Mouse (Mus musculus) testis, adult 2 months (tissue): Measurements from ENCODE around the gene Ppp1r1b. TPM values are rescaled to one million over a fixed set of nuclear protein-coding genes. Genes with fewer than 3 reads are reported as not detected.
A peak's percentile ranks its signal among the peaks of the same experiment; 100 is the strongest.

Source experiments
- H3K27ac ChIP-seq: fragments of 200-500 bp; 2 replicates; pipeline ENCODE4 v1.5.1; 2012; ENCODE audit warnings: low read depth, low read length; ENCODE audit not compliant: control insufficient read depth, insufficient read depth
- H3K27me3 ChIP-seq: fragments of 200-500 bp; 2 replicates; pipeline ENCODE4 v1.6.1; 2012; ENCODE audit warnings: mild to moderate bottlenecking, low read length, moderate library complexity; ENCODE audit not compliant: control insufficient read depth, insufficient read depth
- H3K36me3 ChIP-seq: fragments of 200-500 bp; 2 replicates; pipeline ENCODE4 v1.6.1; 2012; ENCODE audit warnings: mild to moderate bottlenecking, low read length; ENCODE audit not compliant: control insufficient read depth, insufficient read depth
- H3K4me1 ChIP-seq: fragments of 200-500 bp; 2 replicates; pipeline ENCODE4 v1.6.1; 2012; ENCODE audit warnings: low read length; ENCODE audit not compliant: control insufficient read depth, insufficient read depth
- H3K4me3 ChIP-seq: fragments of 200-500 bp; 2 replicates; pipeline ENCODE4 v1.5.1; 2012; ENCODE audit warnings: low read depth, mild to moderate bottlenecking, low read length, moderate library complexity, mixed read lengths; ENCODE audit not compliant: control insufficient read depth
- CTCF ChIP-seq: fragments of 200-500 bp; IDR thresholded peaks from 2 replicates; pipeline ENCODE4 v1.5.1; 2012; ENCODE audit warnings: low read depth, mild to moderate bottlenecking, inconsistent platforms, low read length, moderate library complexity; ENCODE audit not compliant: control insufficient read depth, insufficient read depth, insufficient replicate concordance
- POLR2A ChIP-seq: fragments of 200-500 bp; IDR thresholded peaks from 2 replicates; pipeline ENCODE4 v1.6.1; 2012; ENCODE audit warnings: low read depth, mild to moderate bottlenecking, inconsistent platforms, low read length, moderate library complexity; ENCODE audit not compliant: control insufficient read depth
- polyA plus RNA-seq: library from polyadenylated mRNA; depleted of rRNA; stranded (reverse); fragments of >200 nt; gene quantifications from 2 replicates; pipeline ENCODE4 v1.2.3, GENCODE M21; 2012; rRNA removed

Gene Ppp1r1b
- 0.58 and 1.1 TPM in 2 replicates for polyA plus RNA-seq

- H3K4me3 ChIP-seq = peak within 1 kb of the TSS; percentile 78
- no peak within 1 kb of the TSS for H3K27ac ChIP-seq
- H3K4me1 ChIP-seq = peaks cover 11% of the 10 kb centered on the region
- TF ChIP-seq POLR2A (no peak), CTCF (no peak)
- no peaks in the 10 kb centered on the region for H3K27me3 ChIP-seq
- H3K36me3 ChIP-seq = no peaks in the 10 kb centered on the region
Measured at GRCm38 (mm10) chr11:98348083-98348961, at the start of gene Ppp1r1b. Gene Ppp1r1b, plus strand, starts transcription at chr11:98348404.

DNA sequence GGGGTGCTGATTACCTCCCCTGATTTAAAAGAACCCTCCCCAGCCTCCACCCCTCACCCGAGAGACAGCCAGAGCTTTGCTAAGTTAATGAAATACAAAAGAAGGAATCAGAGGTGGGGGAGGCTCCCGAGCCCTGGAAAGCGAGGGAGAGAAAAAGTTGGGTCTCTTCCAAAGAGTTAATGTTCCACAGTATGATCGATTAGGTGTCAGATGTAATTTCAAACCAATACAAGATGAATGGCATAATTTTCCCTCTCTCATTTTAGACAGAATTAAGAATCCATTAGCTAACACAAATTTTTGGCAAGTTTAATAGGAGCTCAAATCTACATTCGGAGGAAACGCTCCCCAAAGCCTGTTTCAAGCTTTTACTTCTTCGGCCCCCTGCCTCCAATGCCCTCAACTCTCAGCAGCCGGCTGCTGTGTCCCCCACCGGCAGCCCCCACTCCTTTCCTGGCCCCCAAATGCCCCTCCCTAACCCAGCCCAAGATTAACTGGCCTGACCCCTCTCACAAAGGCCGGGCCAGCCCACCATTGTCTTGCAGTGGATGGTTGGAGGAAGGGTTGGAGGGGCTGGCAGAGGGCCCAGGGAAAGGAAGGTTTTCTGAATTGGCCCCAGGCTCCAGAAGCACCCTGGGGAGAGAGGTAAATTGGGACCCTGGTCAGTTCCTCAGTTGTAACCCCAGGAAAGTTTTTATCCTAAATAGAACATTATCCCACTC, 49.6 kb upstream of the Ppp1r1b start:
- Histone ChIP-seq H3K27me3 (no peaks in the 10 kb centered on the region), H3K4me1 (peaks cover 12% of the 10 kb centered on the region), H3K4me3 (no peak overlapping the region), H3K36me3 (no peaks in the 10 kb centered on the region), H3K27ac (no peak overlapping the region)
- TF ChIP-seq CTCF = no peak
- no peak for TF ChIP-seq POLR2A

DNA sequence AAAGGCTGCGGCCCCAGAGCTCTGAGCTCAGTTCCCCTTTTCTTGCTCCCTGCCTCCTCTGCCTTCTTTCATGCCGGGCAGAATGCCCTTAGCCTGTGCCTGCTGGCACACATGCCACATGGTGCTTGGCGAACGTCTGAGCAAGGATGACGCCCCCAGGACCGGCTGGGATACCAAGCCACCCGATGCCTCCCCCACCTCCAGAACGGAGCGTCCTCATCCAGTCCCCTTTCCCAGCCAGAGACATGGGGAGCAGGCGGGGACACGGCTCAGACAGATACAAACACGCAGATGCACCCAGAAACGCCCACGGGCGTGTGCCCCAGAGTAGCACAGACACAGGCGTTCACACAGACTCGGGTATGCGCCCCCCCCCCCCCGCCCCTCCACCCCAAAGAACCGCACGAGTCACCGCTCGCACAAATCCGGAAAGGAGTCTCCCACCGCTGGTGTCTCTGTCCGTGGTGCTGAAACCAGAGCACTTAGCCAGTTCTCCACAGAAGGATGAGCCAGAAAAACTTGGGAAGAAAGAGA, 34.3 kb upstream of the Ppp1r1b start:
- H3K4me1 ChIP-seq = peaks cover 4% of the 10 kb centered on the region
- no peak overlapping the region for H3K4me3 ChIP-seq
- H3K27me3 ChIP-seq = no peaks in the 10 kb centered on the region
- no peak overlapping the region for H3K27ac ChIP-seq
- H3K36me3 ChIP-seq = no peaks in the 10 kb centered on the region
- TF ChIP-seq POLR2A (no peak), CTCF (no peak)

DNA sequence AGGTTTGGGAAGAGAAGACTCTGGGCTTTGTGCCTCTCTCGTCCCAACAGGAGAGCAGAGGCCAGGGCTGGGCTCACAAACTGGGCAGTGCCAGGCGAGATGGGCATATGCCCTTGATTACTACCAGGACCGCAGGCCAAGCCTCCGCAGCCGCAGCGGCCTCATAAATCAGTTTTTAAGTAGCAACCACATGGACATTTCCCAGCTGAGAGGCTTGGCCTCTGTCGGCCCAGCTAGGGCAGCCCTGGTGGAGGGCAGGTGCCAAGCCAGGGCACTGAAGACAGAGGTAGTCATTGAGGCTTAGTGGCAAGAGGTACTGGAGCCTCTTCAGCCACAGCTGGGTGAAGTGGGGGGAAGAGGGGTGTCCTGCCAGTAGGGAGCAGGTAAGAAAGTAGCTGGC, 30.7 kb upstream of the Ppp1r1b start:
- H3K27me3 ChIP-seq = peaks cover 3% of the 10 kb centered on the region
- no peak overlapping the region for H3K27ac ChIP-seq
- no peak overlapping the region for H3K4me3 ChIP-seq
- peaks cover 8% of the 10 kb centered on the region for H3K4me1 ChIP-seq
- TF ChIP-seq CTCF (no peak), POLR2A (no peak)
- no peaks in the 10 kb centered on the region for H3K36me3 ChIP-seq

- Histone ChIP-seq H3K27ac (no peak overlapping the region), H3K36me3 (no peaks in the 10 kb centered on the region), H3K4me1 (peaks cover 8% of the 10 kb centered on the region), H3K4me3 (no peak overlapping the region), H3K27me3 (peaks cover 3% of the 10 kb centered on the region)
- TF ChIP-seq POLR2A = no peak
- no peak for TF ChIP-seq CTCF
Measured at GRCm38 (mm10) chr11:98318421-98319116, 29.6 kb upstream of the Ppp1r1b start.

- Histone ChIP-seq H3K4me1 (peaks cover 6% of the 10 kb centered on the region), H3K27ac (no peak overlapping the region), H3K27me3 (peaks cover 3% of the 10 kb centered on the region), H3K4me3 (no peak overlapping the region), H3K36me3 (no peaks in the 10 kb centered on the region)
- TF ChIP-seq CTCF (no peak), POLR2A (no peak)
Measured at GRCm38 (mm10) chr11:98319120-98319519, 29.1 kb upstream of the Ppp1r1b start.
